Mouse (Mus musculus) midbrain, embryonic 16.5 days (tissue): ENCODE measurements at regions not wholly inside any gene's neighbourhood (a gene's known extent, or its start where the extent isn't known, plus 50 kb on each side); places are given as distances from the start of the nearest gene placed in this dataset.

Experiments
- ATAC-seq: fragments of 200-750 bp; cut with Nextera tagmentation; 2 replicates; pipeline ENCODE4 v1.8.0; 2017; ENCODE audit warnings: moderate TSS enrichment
- H3K27ac ChIP-seq: fragments of 300-500 bp; sonication (generic); 2 replicates; pipeline ENCODE4 v1.5.1; 2014; ENCODE audit warnings: mild to moderate bottlenecking, low read length, mixed read lengths
- H3K27me3 ChIP-seq: fragments of 300-500 bp; sonication (generic); 2 replicates; pipeline ENCODE4 v1.6.1; 2014; ENCODE audit warnings: low read depth, low read length, mixed read lengths; ENCODE audit not compliant: control insufficient read depth, insufficient read depth
- H3K36me3 ChIP-seq: fragments of 300-500 bp; sonication (generic); 2 replicates; pipeline ENCODE4 v1.6.1; 2014; ENCODE audit warnings: mild to moderate bottlenecking, low read length, moderate library complexity, mixed read lengths; ENCODE audit not compliant: control insufficient read depth, insufficient read depth
- H3K4me1 ChIP-seq: fragments of 300-500 bp; sonication (generic); 2 replicates; pipeline ENCODE4 v1.6.1; 2014; ENCODE audit warnings: mild to moderate bottlenecking, low read length, mixed read lengths; ENCODE audit not compliant: control insufficient read depth, insufficient read depth
- H3K4me2 ChIP-seq: fragments of 300-500 bp; sonication (generic); 2 replicates; pipeline ENCODE4 v1.6.1; 2014; ENCODE audit warnings: mild to moderate bottlenecking, low read length, mixed read lengths
- H3K4me3 ChIP-seq: fragments of 300-500 bp; sonication (generic); 2 replicates; pipeline ENCODE4 v1.5.1; 2014; ENCODE audit warnings: low read depth, mild to moderate bottlenecking, low read length, moderate library complexity, mixed read lengths
- H3K9ac ChIP-seq: fragments of 300-500 bp; sonication (generic); 2 replicates; pipeline ENCODE4 v1.6.1; 2014; ENCODE audit warnings: low read depth, low read length, mixed read lengths
- H3K9me3 ChIP-seq: fragments of 300-500 bp; sonication (generic); replicated peaks from 2 replicates; pipeline ENCODE4 v1.6.1; 2014; ENCODE audit warnings: mild to moderate bottlenecking, low read length, mixed read lengths; ENCODE audit not compliant: control insufficient read depth, poor library complexity, severe bottlenecking
- WGBS: fragments of 180-500 bp; shearing (Covaris S2); extraction: QIAGEN DNeasy Blood & Tissue Kit; methylation state at CpG from one replicate; pipeline ENCODE4 v1.1.7; 2014; 5-methylcytosine and 5-hydroxymethylcytosine counted together

- H3K4me2 ChIP-seq, result peak overlapping the region; percentile 48
- ATAC-seq, result peak; percentile 59
- H3K27ac ChIP-seq, result peak overlapping the region; percentile 59
- H3K27me3 ChIP-seq, result no peaks in the 10 kb centered on the region
- WGBS, result 21% methylated on average over 21 of the region's 21 CpGs
- H3K4me1 ChIP-seq, result peaks cover 7% of the 10 kb centered on the region; the same call in 1 of the 2 replicates
- H3K9ac ChIP-seq, result peak overlapping the region; percentile 23; the same call in 1 of the 2 replicates
- no peaks in the 10 kb centered on the region for H3K36me3 ChIP-seq
- peak overlapping the region; percentile 14; the same call in 1 of the 2 replicates for H3K4me3 ChIP-seq
- H3K9me3 ChIP-seq, result no peaks in the 10 kb centered on the region
These were observed 2249.4 kb upstream of the Gm7489 start for GRCm38 (mm10) chr15:51635129-51635920.

DNA sequence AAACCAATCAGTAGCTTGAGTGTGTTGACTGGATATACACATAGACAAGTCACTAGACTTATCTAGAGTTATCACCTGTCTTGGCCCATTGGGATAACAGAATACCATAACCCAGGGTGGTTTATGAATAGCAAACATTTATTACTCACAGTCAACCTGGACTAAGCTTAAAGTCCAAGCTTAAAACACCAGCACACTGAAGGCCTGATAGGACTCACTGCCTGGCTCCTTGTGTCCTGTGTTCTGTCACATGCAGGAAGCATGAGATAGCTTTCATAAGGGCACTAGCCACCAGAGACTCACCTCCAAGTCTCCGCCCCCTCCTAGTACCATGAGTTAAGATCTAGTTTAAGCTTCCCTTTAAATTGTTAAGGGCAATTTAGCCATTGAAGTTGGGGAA, 2247.1 kb upstream of the Gm7489 start:
- no peak overlapping the region for H3K4me3 ChIP-seq
- ATAC-seq, result no peak
- 91% methylated on average over 1 of the region's 1 CpGs for WGBS

DNA sequence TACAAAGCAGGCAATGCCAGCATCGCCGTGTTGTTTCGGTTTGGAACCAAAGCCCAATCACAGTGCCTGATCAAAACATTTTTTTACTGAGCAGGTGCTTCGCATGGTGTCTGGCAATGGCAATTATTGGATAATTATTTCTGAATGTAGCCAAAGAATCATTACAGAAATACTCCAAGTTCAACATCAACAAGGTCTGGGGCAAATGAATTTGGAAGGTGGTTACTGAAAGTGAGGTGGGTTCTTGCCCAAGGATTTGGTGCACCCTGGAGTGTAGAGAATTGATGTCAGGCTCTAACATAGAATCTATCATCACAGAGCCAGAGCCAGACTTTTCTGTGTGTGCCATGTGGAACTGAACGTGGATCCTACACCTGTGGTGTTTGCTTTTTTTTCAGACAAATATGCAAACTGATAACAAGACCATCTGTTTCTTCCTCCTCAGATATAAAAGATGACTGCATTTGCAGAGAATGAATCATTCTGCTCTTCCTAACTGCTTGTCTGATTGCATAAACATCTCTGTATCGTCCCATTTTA, 2240.9 kb upstream of the Gm7489 start:
- Histone ChIP-seq H3K9ac (no peak overlapping the region), H3K9me3 (no peaks in the 10 kb centered on the region), H3K4me2 (no peak overlapping the region), H3K27ac (no peak overlapping the region), H3K4me1 (no peaks in the 10 kb centered on the region), H3K36me3 (no peaks in the 10 kb centered on the region), H3K27me3 (no peaks in the 10 kb centered on the region), H3K4me3 (no peak overlapping the region)
- ATAC-seq, result no peak
- 85% methylated on average over 6 of the region's 6 CpGs for WGBS

More for the DNA sequence above, 2247.1 kb upstream of the Gm7489 start:
- no peak overlapping the region for H3K4me2 ChIP-seq
- H3K27ac ChIP-seq, result no peak overlapping the region
- H3K4me1 ChIP-seq, result peaks cover 7% of the 10 kb centered on the region; the same call in 1 of the 2 replicates
- H3K36me3 ChIP-seq, result no peaks in the 10 kb centered on the region
- no peaks in the 10 kb centered on the region for H3K27me3 ChIP-seq
- no peaks in the 10 kb centered on the region for H3K9me3 ChIP-seq
- H3K9ac ChIP-seq, result no peak overlapping the region

DNA sequence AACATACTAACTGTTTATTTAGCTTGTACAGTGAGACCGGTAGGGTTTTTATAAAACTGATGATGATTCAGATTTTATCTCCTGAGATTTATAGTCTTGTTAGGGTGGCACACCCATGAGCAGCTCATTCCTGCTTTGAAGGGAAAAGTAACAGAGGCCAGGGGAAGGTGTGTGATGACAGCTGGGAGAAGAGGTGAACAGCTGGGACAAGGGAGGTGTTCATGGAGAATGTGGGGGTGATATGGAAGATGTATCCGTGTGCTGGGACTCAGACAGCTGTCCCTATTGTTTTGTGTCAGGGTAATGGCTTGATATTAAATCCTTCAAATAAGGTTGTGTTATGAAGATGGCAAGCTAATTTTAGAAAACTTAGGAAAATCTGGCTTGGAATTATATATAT, 2238.4 kb upstream of the Gm7489 start:
- Histone ChIP-seq H3K4me3 (no peak overlapping the region), H3K4me1 (no peaks in the 10 kb centered on the region), H3K9me3 (no peaks in the 10 kb centered on the region), H3K36me3 (no peaks in the 10 kb centered on the region), H3K27me3 (no peaks in the 10 kb centered on the region), H3K27ac (no peak overlapping the region), H3K9ac (no peak overlapping the region), H3K4me2 (no peak overlapping the region)
- ATAC-seq, result no peak
- WGBS, result 88% methylated on average over 2 of the region's 2 CpGs

- no peak overlapping the region for H3K9ac ChIP-seq
- no peak overlapping the region for H3K4me2 ChIP-seq
- H3K27ac ChIP-seq, result no peak overlapping the region
- no peaks in the 10 kb centered on the region for H3K27me3 ChIP-seq
- no peaks in the 10 kb centered on the region for H3K36me3 ChIP-seq
- H3K4me1 ChIP-seq, result no peaks in the 10 kb centered on the region
- H3K4me3 ChIP-seq, result no peak overlapping the region
- H3K9me3 ChIP-seq, result no peaks in the 10 kb centered on the region; the same call in 1 of the 2 replicates
- no peak for ATAC-seq
- WGBS, result 62% methylated on average over 4 of the region's 4 CpGs
These were observed 2232.2 kb upstream of the Gm7489 start for GRCm38 (mm10) chr15:51652497-51652896.

- H3K9ac ChIP-seq, result no peak overlapping the region
- WGBS, result 92% methylated on average over 1 of the region's 1 CpGs
- H3K4me2 ChIP-seq, result no peak overlapping the region
- no peaks in the 10 kb centered on the region for H3K4me1 ChIP-seq
- ATAC-seq, result no peak
- no peak overlapping the region for H3K4me3 ChIP-seq
- H3K9me3 ChIP-seq, result no peaks in the 10 kb centered on the region; the same call in 1 of the 2 replicates
- no peaks in the 10 kb centered on the region for H3K27me3 ChIP-seq
- H3K36me3 ChIP-seq, result no peaks in the 10 kb centered on the region
- no peak overlapping the region for H3K27ac ChIP-seq
These were observed 2227.1 kb upstream of the Gm7489 start for GRCm38 (mm10) chr15:51657621-51658020.

- H3K4me2 ChIP-seq, result no peak overlapping the region
- no peak overlapping the region for H3K4me3 ChIP-seq
- H3K27ac ChIP-seq, result no peak overlapping the region
- H3K9ac ChIP-seq, result no peak overlapping the region
- no peaks in the 10 kb centered on the region; the same call in 1 of the 2 replicates for H3K27me3 ChIP-seq
- WGBS, result 90% methylated on average over 3 of the region's 3 CpGs
- no peaks in the 10 kb centered on the region for H3K9me3 ChIP-seq
- H3K4me1 ChIP-seq, result no peaks in the 10 kb centered on the region
- H3K36me3 ChIP-seq, result no peaks in the 10 kb centered on the region
- ATAC-seq, result no peak
These were observed 2216.4 kb upstream of the Gm7489 start for GRCm38 (mm10) chr15:51668340-51668739.

- 91% methylated on average over 18 of the region's 18 CpGs for WGBS
- Histone ChIP-seq H3K4me1 (no peaks in the 10 kb centered on the region), H3K4me2 (no peak overlapping the region), H3K36me3 (no peaks in the 10 kb centered on the region), H3K9me3 (no peaks in the 10 kb centered on the region), H3K27ac (no peak overlapping the region), H3K4me3 (no peak overlapping the region), H3K27me3 (no peaks in the 10 kb centered on the region; the same call in 1 of the 2 replicates), H3K9ac (no peak overlapping the region)
- no peak for ATAC-seq
These were observed 2212.9 kb upstream of the Gm7489 start for GRCm38 (mm10) chr15:51671667-51672372.

GRCm38 (mm10) chr15:51673483-51673882, 2211.2 kb upstream of the Gm7489 start:
- H3K9ac ChIP-seq, result no peak overlapping the region
- H3K4me1 ChIP-seq, result no peaks in the 10 kb centered on the region
- WGBS, result 69% methylated on average over 1 of the region's 1 CpGs
- H3K27ac ChIP-seq, result no peak overlapping the region
- H3K9me3 ChIP-seq, result no peaks in the 10 kb centered on the region
- H3K4me3 ChIP-seq, result no peak overlapping the region
- H3K4me2 ChIP-seq, result no peak overlapping the region
- ATAC-seq, result no peak
- no peaks in the 10 kb centered on the region; the same call in 1 of the 2 replicates for H3K27me3 ChIP-seq
- no peaks in the 10 kb centered on the region for H3K36me3 ChIP-seq
